Mouse (Mus musculus) thymus, adult 2 months (tissue): Measurements from ENCODE around the gene Scn11a.

Source experiments
- CTCF ChIP-seq: fragments of 200-500 bp; IDR thresholded peaks from 2 replicates; pipeline ENCODE4 v1.5.1; 2012; ENCODE audit warnings: mild to moderate bottlenecking, control low read depth, low read length, moderate library complexity, borderline replicate concordance; ENCODE audit not compliant: control insufficient read depth, poor library complexity, insufficient read depth; ENCODE audit errors: extremely low read depth
- POLR2A ChIP-seq: fragments of 200-500 bp; IDR thresholded peaks from 2 replicates; pipeline ENCODE4 v1.6.1; 2012; ENCODE audit warnings: mild to moderate bottlenecking, low read length, control low read depth, moderate library complexity; ENCODE audit not compliant: control insufficient read depth, poor library complexity, insufficient read depth; ENCODE audit errors: extremely low read depth

DNA sequence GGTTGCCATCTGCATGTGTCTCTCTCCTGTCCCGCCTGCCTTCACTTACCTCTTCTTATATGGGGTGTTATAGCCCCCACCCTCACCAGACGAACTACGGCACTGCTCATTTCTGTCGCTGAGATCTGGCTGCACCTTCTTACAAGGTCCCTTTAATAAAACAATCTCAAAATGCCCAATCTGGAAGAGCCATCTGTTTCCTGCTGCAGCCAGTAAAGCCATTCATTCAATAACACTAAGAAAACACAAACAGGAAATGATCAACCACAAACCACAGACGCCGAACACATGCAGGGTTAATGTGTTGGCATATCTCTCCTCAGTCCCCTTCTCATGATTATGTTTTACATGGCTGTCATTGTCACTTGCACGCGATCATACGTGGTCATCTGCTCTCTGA is 1.5 kb downstream of the Scn11a start:
- TF ChIP-seq CTCF (no peak), POLR2A (no peak)
